Mouse (Mus musculus) bone marrow, adult 2 months (tissue): ENCODE measurements around the gene Ppp4r3a.

Experiments
- CTCF ChIP-seq: fragments of 200-500 bp; IDR thresholded peaks from 2 replicates; pipeline ENCODE4 v1.5.1; 2011; ENCODE audit warnings: low read length, control low read depth; ENCODE audit not compliant: control insufficient read depth, insufficient read depth
- POLR2A ChIP-seq: fragments of 200-500 bp; IDR thresholded peaks from 2 replicates; pipeline ENCODE4 v1.6.1; 2011; ENCODE audit warnings: low read depth, mild to moderate bottlenecking, control low read depth, low read length, borderline replicate concordance; ENCODE audit not compliant: control insufficient read depth

- TF ChIP-seq CTCF (no peak), POLR2A (no peak)
Observed at GRCm38 (mm10) chr12:101074821-101075429, 8.6 kb downstream of the Ppp4r3a start.
